Mouse (Mus musculus) c-Kit-positive CD71-positive TER-119-negative erythroid progenitor cells, embryonic 14.5 days (primary cell): ENCODE measurements at regions not wholly inside any gene's neighbourhood (a gene's known extent, or its start where the extent isn't known, plus 50 kb on each side); places are given as distances from the start of the nearest gene placed in this dataset.
"Not testable (repeated sequence)": the region's sequence is repeated elsewhere in the genome, so short reads cannot be mapped to it uniquely, and the experiment has no call there.

Experiments used
- DNase-seq: peaks from one replicate; pipeline ENCODE4 v3.0.0-alpha.2; 2013; ENCODE audit warnings: low read depth

DNA sequence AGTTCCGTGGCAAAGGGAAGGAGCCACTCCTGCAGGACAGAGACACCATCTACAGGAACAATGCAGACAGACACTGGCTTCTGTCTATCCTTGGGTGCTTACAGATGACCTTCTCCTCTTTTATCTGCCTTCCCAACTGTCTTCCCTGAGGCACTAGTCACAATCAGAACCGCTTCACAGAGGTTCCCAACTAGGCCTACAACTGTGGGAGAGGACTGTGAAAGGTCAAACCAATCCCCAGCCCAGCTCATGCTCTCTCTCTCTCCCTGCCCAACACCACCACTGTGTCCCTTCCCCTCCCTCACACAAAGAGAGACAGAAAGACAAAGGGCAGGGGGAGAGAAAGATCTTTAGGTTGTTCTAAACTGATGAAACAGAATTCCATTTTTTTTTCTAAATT is 61.3 kb downstream of the Tmem17 start:
- no peak for DNase-seq

DNA sequence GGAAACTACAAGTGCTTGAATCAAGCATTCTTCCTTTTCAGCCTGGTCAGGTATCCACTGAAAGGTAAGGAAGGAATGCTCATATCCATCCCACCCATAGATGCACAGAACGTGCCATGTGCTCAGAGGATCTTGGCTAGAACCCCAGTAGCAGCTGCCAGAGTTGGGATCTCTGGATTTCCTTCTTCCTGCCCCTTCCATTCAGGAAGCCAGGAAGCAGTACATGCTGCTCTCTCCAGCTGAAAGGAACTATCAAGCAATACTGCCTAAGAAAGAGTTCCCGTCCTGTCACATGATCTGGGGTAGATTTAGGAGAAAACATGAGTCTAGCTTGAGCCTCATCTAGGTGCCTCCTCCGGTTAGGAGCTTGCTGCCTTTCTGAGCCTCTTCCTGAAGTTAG is 61.9 kb downstream of the Tmem17 start:
- DNase-seq = no peak

DNA sequence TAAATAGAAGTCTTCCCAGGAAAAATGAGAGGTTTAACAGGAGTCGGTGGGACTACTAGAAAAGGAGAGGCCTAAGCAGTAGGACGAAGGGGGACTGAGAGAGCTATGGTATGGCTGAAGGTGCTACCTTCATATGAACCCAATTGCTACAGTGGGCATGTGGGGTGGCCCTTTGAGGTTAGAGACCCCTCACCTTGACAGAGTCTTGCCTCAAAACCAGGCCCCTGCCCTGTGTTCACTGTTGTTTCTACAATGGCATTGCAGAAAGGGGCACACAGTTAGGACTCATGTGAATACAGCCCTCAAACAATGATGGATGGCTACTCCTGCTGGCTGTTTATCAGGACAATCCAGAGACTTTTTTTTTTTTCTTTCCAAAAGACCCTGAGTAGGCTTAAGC is 62.6 kb downstream of the Tmem17 start:
- DNase-seq = no peak

DNA sequence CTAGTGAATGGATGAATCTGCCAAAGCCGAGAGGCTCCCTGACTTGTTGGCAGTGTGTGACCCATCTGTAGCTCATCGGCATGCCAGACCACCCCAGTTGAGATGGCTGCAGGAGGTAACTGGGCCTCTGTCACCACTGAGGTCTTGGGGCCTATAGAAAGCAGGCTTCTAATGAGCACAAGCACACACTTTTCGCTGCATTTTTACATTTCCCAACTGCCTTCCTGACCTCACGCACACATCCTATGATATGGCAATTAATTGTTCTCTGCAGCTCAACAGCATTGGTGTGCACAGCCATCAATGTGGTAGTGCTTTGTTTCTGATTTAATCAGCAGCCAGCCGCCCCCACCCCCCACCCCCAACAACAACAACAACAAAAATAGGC is 72.2 kb downstream of the Tmem17 start:
- DNase-seq = no peak

- no peak for DNase-seq
Measured at GRCm38 (mm10) chr11:22584488-22585158, 72.7 kb downstream of the Tmem17 start.

- no peak for DNase-seq
Measured at GRCm38 (mm10) chr11:22587691-22588241, 75.9 kb downstream of the Tmem17 start.

- DNase-seq = no peak
Measured at GRCm38 (mm10) chr11:22588546-22588945, 76.7 kb downstream of the Tmem17 start.

DNA sequence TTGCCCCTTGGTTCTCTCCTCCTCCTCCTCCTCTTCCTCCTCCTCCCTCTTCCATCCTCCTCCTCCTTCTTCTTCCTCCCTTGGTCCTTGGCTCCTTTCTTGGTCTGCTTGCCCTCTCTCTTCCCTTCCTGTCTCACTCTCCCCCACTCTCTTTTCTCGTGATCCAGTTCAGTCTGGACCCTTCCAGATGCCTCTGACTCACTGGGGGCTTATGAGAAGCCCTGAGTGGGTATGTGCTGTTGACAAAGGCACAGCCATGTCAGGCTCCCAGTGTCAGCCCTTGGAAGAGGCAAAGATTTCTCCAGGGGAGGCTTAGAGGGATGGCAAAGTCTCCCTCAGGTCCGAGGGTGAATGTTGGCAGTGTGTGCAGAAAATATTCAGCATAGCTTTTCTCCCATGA is 78.0 kb downstream of the Tmem17 start:
- DNase-seq = no peak

DNA sequence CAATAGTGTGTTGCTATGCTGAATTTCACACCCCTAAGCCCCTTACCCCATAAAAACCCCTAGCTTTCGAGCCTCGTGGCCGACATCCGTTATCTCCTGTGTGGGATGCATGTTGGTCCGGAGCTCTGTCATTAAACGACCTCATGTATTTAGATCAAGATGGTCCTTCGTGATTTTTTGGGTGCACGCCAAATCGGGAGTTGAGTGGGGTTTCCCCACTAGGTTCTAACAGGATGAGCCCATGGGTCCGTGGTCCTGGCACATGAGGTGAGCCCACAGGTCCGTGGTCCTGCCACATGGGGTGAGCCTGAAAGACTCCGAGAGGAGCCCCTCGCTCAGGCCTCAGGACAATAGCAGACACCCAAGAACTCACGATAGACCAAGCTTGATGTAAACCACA is 79.2 kb downstream of the Tmem17 start:
- DNase-seq = not testable (repeated sequence)

GRCm38 (mm10) chr11:22592706-22593105 is 80.8 kb downstream of the Tmem17 start:
- DNase-seq = no peak

GRCm38 (mm10) chr11:22596076-22596804 is 84.4 kb downstream of the Tmem17 start:
- DNase-seq = no peak

GRCm38 (mm10) chr11:22596805-22597149 is 84.9 kb downstream of the Tmem17 start:
- no peak for DNase-seq

DNA sequence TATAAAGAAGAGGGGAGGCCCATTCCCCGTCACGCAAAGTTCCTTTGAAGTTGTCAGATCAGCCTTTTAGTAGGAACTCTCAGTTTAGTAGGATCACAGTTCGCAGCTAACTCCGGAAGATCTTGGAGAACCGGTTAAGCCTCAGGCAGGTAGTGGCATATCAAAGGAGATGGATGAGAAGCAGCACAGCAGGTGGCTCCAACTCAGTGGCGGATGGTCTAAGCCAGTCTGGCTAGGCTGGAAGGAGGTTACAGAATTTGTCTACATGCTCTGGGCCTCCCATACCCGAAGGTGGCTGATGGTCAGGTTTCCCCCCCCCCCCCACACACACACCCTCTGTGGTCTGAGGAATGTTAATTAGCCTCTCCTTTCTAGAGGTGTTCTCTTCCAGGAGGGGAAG is 88.5 kb downstream of the Tmem17 start:
- no peak for DNase-seq

GRCm38 (mm10) chr11:22601977-22602376 is 90.1 kb downstream of the Tmem17 start:
- no peak for DNase-seq

DNA sequence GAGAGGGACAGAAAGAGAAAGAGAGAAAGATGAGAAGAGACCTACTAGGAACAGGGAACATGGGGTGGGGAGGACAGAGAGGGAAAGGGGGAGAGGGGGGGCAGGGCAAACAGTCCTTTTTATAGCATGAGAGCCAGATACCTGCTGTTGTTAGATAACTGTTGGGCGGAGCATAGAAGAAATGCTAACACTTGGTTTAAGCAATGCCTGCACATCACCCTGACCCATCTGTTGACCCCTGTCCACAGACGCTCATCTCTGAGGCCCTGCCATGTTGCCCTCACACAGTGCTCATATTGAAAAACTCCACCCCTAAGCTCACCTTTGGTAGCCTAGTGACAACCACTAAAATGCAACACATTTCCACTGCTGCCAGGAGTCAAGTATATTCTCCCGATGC is 90.7 kb downstream of the Tmem17 start:
- peak; percentile 8 for DNase-seq

DNA sequence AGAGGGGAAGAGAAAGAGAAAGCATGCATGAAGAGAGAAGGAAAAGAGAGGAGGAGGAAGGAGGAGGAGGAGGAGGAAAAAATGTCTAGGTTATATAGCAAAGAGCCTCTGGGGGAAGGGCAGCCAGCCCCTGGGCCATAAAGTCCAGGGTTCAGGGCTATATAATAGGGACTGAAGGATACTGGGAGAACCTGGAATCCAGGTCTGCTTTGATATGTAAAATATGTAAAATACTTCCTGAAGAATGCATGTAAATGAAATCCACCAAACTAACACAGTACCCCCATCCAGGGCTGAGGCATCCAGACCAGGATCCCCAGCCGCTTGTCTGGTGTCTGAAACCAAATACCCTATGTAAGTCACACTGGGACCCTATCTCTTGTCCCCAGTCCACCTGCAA is 91.5 kb downstream of the Tmem17 start:
- no peak for DNase-seq

- DNase-seq = no peak
Measured at GRCm38 (mm10) chr11:22606380-22606779, 94.5 kb downstream of the Tmem17 start.

- DNase-seq = no peak
Measured at GRCm38 (mm10) chr11:22607645-22608044, 95.8 kb downstream of the Tmem17 start.

DNA sequence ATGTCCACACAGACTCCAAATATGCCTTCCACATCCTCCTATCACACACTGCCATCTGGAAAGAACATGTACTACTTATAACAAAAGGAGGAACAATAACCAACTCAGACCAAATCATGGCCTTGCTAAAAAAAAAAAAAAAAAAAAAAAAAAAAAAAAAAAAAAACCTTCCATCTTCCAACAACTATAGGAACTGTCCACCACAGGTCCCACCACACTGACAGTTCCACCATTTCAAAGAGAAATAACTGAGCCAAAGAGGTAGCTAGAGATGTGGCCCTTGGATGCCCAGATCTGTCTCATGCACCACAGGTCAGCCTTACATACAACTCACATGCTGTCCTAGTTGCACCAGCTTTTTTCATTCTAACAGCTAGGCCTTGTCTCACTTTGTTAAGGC is 97.1 kb downstream of the Tmem17 start:
- no peak for DNase-seq

- DNase-seq = no peak
Measured at GRCm38 (mm10) chr11:22610433-22611101, 98.7 kb downstream of the Tmem17 start.

DNA sequence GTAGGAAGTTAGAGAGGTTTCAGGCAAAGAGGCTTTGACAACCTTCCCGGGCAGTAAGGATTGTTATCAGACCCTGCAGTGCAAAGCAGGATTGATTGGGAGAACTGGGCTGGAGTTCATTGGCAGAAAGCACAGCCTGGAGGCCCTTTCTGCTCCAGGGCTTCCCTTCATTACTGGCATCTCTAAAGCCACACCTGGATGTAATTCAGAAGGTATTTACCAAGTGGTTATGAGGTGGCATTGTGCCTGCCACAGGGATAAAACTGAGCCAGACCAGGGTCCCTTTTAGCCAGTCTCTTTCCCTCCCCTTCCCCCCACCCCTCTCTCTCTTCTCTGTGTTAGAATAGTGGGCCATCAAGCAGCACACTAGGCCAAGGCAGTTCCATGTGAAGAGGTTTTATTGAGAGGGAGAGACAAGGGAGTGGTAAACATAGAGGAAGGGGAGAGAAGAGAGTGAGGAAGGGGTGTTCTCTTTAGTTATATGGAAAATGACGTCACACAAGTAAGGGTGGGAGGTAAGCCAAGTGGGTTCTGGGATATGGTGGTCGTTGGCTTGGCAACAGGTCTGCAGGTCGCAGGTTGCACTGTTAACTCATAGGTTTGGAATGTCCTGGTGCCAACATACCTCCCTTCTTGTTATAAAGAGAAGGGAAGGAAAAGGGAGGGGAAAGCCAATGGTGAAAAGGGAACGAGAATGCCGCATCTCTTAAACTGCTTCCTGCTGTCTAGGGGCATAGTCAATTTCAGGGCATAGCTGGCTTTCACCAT is 99.4 kb downstream of the Tmem17 start:
- DNase-seq = no peak

GRCm38 (mm10) chr11:22613500-22613899 is 101.6 kb downstream of the Tmem17 start:
- no peak for DNase-seq
